In genomic region chr1:137643508-137643907, GRCm38 (mm10) we compare ENCODE assay signal across 21 mouse cellular contexts.
DNase-seq lines count a peak whose midpoint lies in the region; ATAC-seq and TF ChIP-seq lines count a peak whose summit lies in the region.
"Had no signal": no experiment of that assay in that cellular context is flagged by ENCODE, and none has a peak within 500 bp of the region (broad histone marks: within the 10 kb centered on the region; RNA-seq: fewer than 3 reads in every experiment).

No protein-coding gene starts in this region.

- H3K9me3 ChIP-seq in forebrain, embryonic 14.5 days (replicated peaks; ENCODE audit: control insufficient read depth, low read length): no peaks in the 10 kb centered on the region
- H3K9me3 ChIP-seq in forebrain, embryonic 11.5 days (ENCODE audit: control insufficient read depth, low read length): no peaks in the 10 kb centered on the region
- H3K9me3 ChIP-seq in lung, embryonic 14.5 days (ENCODE audit: low read depth, low read length): no peaks in the 10 kb centered on the region
- no peaks in the 10 kb centered on the region for H3K9me3 ChIP-seq in hindbrain, postnatal 0 days (ENCODE audit: low read length)
- H3K9me3 ChIP-seq: embryonic facial prominence, embryonic 12.5 days; limb, embryonic 12.5 days; liver, embryonic 13.5 days; lung, embryonic 15.5 days; midbrain, embryonic 12.5 days had no signal

- peak; percentile 74 for DNase-seq in forebrain, embryonic 14.5 days (ENCODE audit: low spot score)
- no peak for DNase-seq in forebrain, embryonic 11.5 days (ENCODE audit: low spot score)
- peak; percentile 64 for DNase-seq in lung, embryonic 14.5 days
- DNase-seq in lung, postnatal 4 days: no peak
- DNase-seq in 3T3-L1 (ENCODE audit: low read depth, low spot score): peak; percentile 4
- DNase-seq in hindbrain, postnatal 0 days (ENCODE audit: low spot score): peak; percentile 63
- no peak for DNase-seq in left cerebral cortex, postnatal 14 days (ENCODE audit: low spot score in 2 of 2)
- DNase-seq: B cell, adult 2 months; cerebellum, adult 9-11 months; gastrocnemius, postnatal 25 days; heart, adult 2 months; heart, postnatal 4 days; kidney, adult 18-20 months; liver, embryonic 13.5 days; thymus, postnatal 36 days had no signal

- H3K4me2 ChIP-seq in forebrain, embryonic 14.5 days (ENCODE audit: low read length): no peak overlapping the region
- no peak overlapping the region for H3K4me2 ChIP-seq in forebrain, embryonic 11.5 days (ENCODE audit: low read depth, low read length, severe bottlenecking)
- no peak overlapping the region for H3K4me2 ChIP-seq in lung, embryonic 14.5 days
- no peak overlapping the region for H3K4me2 ChIP-seq in hindbrain, postnatal 0 days (ENCODE audit: low read depth, low read length)
- H3K4me2 ChIP-seq: embryonic facial prominence, embryonic 12.5 days; limb, embryonic 12.5 days; liver, embryonic 13.5 days; lung, embryonic 15.5 days; midbrain, embryonic 12.5 days had no signal

- H3K27ac ChIP-seq in forebrain, embryonic 14.5 days (ENCODE audit: low read depth, low read length): no peak overlapping the region
- no peak overlapping the region for H3K27ac ChIP-seq in forebrain, embryonic 11.5 days (ENCODE audit: low read depth, low read length)
- no peak overlapping the region for H3K27ac ChIP-seq in lung, embryonic 14.5 days (ENCODE audit: low read depth)
- H3K27ac ChIP-seq in hindbrain, postnatal 0 days: no peak overlapping the region
- H3K27ac ChIP-seq: embryonic facial prominence, embryonic 12.5 days; heart, adult 2 months; kidney, postnatal 0 days; limb, embryonic 12.5 days; liver, embryonic 13.5 days; macrophage; midbrain, embryonic 12.5 days had no signal

- H3K36me3 ChIP-seq in forebrain, embryonic 14.5 days (ENCODE audit: control insufficient read depth, insufficient read depth, low read length): no peaks in the 10 kb centered on the region
- no peaks in the 10 kb centered on the region for H3K36me3 ChIP-seq in forebrain, embryonic 11.5 days (ENCODE audit: control insufficient read depth, insufficient read depth, low read length)
- H3K36me3 ChIP-seq in lung, embryonic 14.5 days (ENCODE audit: insufficient read depth): no peaks in the 10 kb centered on the region
- H3K36me3 ChIP-seq in hindbrain, postnatal 0 days (ENCODE audit: insufficient read depth, low read length): no peaks in the 10 kb centered on the region
- H3K36me3 ChIP-seq: embryonic facial prominence, embryonic 12.5 days; limb, embryonic 12.5 days; liver, embryonic 13.5 days; lung, embryonic 15.5 days; midbrain, embryonic 12.5 days had no signal

- H3K4me3 ChIP-seq in forebrain, embryonic 14.5 days (ENCODE audit: low read depth, low read length): no peak overlapping the region
- H3K4me3 ChIP-seq in forebrain, embryonic 11.5 days (ENCODE audit: low read depth, low read length): no peak overlapping the region
- H3K4me3 ChIP-seq in lung, embryonic 14.5 days (ENCODE audit: low read depth, low read length): no peak overlapping the region
- no peak overlapping the region for H3K4me3 ChIP-seq in hindbrain, postnatal 0 days (ENCODE audit: low read length)
- H3K4me3 ChIP-seq: embryonic facial prominence, embryonic 12.5 days; heart, adult 2 months; limb, embryonic 12.5 days; liver, embryonic 13.5 days; lung, embryonic 15.5 days; midbrain, embryonic 12.5 days had no signal

- H3K4me1 ChIP-seq in forebrain, embryonic 14.5 days (ENCODE audit: control insufficient read depth, insufficient read depth, low read length): peaks cover 3% of the 10 kb centered on the region; the same call in 1 of the 2 replicates
- peaks cover 2% of the 10 kb centered on the region; the same call in 1 of the 2 replicates for H3K4me1 ChIP-seq in forebrain, embryonic 11.5 days (replicated peaks; ENCODE audit: control insufficient read depth, insufficient read depth, low read length)
- H3K4me1 ChIP-seq in lung, embryonic 14.5 days (ENCODE audit: insufficient read depth): no peaks in the 10 kb centered on the region
- H3K4me1 ChIP-seq in hindbrain, postnatal 0 days (ENCODE audit: insufficient read depth, low read length): no peaks in the 10 kb centered on the region
- H3K4me1 ChIP-seq: liver, embryonic 13.5 days had no signal

- TF ChIP-seq CTCF in lung, embryonic 14.5 days (IDR thresholded peaks at IDR 0.05; ENCODE audit: low read depth): no peak
- TF ChIP-seq CTCF in hindbrain, postnatal 0 days (IDR thresholded peaks at IDR 0.05; ENCODE audit: low read depth): no peak

- H3K27me3 ChIP-seq in forebrain, embryonic 14.5 days (replicated peaks; ENCODE audit: control insufficient read depth, insufficient read depth, low read length): no peaks in the 10 kb centered on the region
- no peaks in the 10 kb centered on the region for H3K27me3 ChIP-seq in forebrain, embryonic 11.5 days (ENCODE audit: control insufficient read depth, insufficient read depth, low read length)
- H3K27me3 ChIP-seq in lung, embryonic 14.5 days (ENCODE audit: insufficient read depth, low read length): no peaks in the 10 kb centered on the region
- H3K27me3 ChIP-seq in hindbrain, postnatal 0 days (ENCODE audit: insufficient read depth, low read length): no peaks in the 10 kb centered on the region
- H3K27me3 ChIP-seq: embryonic facial prominence, embryonic 12.5 days; limb, embryonic 12.5 days; liver, embryonic 13.5 days; lung, embryonic 15.5 days; midbrain, embryonic 12.5 days had no signal

- no peak overlapping the region for H3K9ac ChIP-seq in forebrain, embryonic 14.5 days (ENCODE audit: low read length)
- H3K9ac ChIP-seq in forebrain, embryonic 11.5 days (ENCODE audit: low read length): no peak overlapping the region
- H3K9ac ChIP-seq in lung, embryonic 14.5 days: no peak overlapping the region
- H3K9ac ChIP-seq in hindbrain, postnatal 0 days (replicated peaks; ENCODE audit: low read length): no peak overlapping the region
- H3K9ac ChIP-seq: embryonic facial prominence, embryonic 12.5 days; limb, embryonic 12.5 days; liver, embryonic 13.5 days; lung, embryonic 15.5 days; midbrain, embryonic 12.5 days had no signal

- intact Hi-C loops in left cerebral cortex, postnatal 14 days (cut with DNase I): no loop called here

- 55% methylated on average over 1 of the region's 1 CpGs for WGBS in forebrain, embryonic 14.5 days
- WGBS in forebrain, embryonic 11.5 days: 91% methylated on average over 1 of the region's 1 CpGs
- 75% methylated on average over 1 of the region's 1 CpGs for WGBS in lung, embryonic 14.5 days
- WGBS in hindbrain, postnatal 0 days: 67% methylated on average over 1 of the region's 1 CpGs

- ATAC-seq in forebrain, embryonic 14.5 days: peak; percentile 70
- no peak for ATAC-seq in forebrain, embryonic 11.5 days (replicated peaks; ENCODE audit: low FRiP score)
- no peak for ATAC-seq in lung, embryonic 14.5 days (ENCODE audit: insufficient read depth)
- ATAC-seq in hindbrain, postnatal 0 days: no peak

Comparison
In these comparisons a context has a peak if more than half of its experiments do, and no peak if none do; other contexts are left out.
1. DNase-seq: peak in forebrain, embryonic 14.5 days (single experiment), lung, embryonic 14.5 days (single experiment), 3T3-L1 (single experiment) and hindbrain, postnatal 0 days (single experiment); none in forebrain, embryonic 11.5 days (single experiment), lung, postnatal 4 days (0 of 2) and left cerebral cortex, postnatal 14 days (0 of 2).